Mouse (Mus musculus): ENCODE measurements at regions not wholly inside any gene's neighbourhood (a gene's known extent, or its start where the extent isn't known, plus 50 kb on each side); places are given as distances from the start of the nearest gene placed in this dataset.

GRCm38 (mm10) chr9:79044344-79044743, 429.0 kb downstream of the Cd109 start:
- DNase-seq (ENCODE audit: extremely low spot score in 1 of 2, low spot score in 1 of 2): no peak

- peak in 1 of 2 experiments; percentile 50 for DNase-seq (ENCODE audit: extremely low spot score in 1 of 2, low spot score in 1 of 2)
Observed at GRCm38 (mm10) chr9:79045314-79045713, 430.0 kb downstream of the Cd109 start.

GRCm38 (mm10) chr9:79071961-79072360, 456.6 kb downstream of the Cd109 start:
- DNase-seq (ENCODE audit: extremely low spot score in 1 of 2, low spot score in 1 of 2): no peak

GRCm38 (mm10) chr9:79109611-79110010, 494.3 kb downstream of the Cd109 start:
- DNase-seq (ENCODE audit: extremely low spot score in 1 of 2, low spot score in 1 of 2): no peak

GRCm38 (mm10) chr9:79111326-79111725, 496.0 kb downstream of the Cd109 start:
- DNase-seq (ENCODE audit: extremely low spot score in 1 of 2, low spot score in 1 of 2): no peak

- no peak for DNase-seq (ENCODE audit: extremely low spot score in 1 of 2, low spot score in 1 of 2)
Observed at GRCm38 (mm10) chr9:79140970-79141369, 525.6 kb downstream of the Cd109 start.

GRCm38 (mm10) chr9:79146004-79146403, 530.7 kb downstream of the Cd109 start:
- no peak for DNase-seq (ENCODE audit: extremely low spot score in 1 of 2, low spot score in 1 of 2)

GRCm38 (mm10) chr9:79165596-79165995, 550.2 kb downstream of the Cd109 start:
- DNase-seq (ENCODE audit: extremely low spot score in 1 of 2, low spot score in 1 of 2): no peak

GRCm38 (mm10) chr9:79173036-79173435, 545.6 kb downstream of the Col12a1 start:
- no peak for DNase-seq (ENCODE audit: extremely low spot score in 1 of 2, low spot score in 1 of 2)

- DNase-seq (ENCODE audit: extremely low spot score in 1 of 2, low spot score in 1 of 2): no peak
Observed at GRCm38 (mm10) chr9:79179954-79180353, 538.7 kb downstream of the Col12a1 start.

- no peak for DNase-seq (ENCODE audit: extremely low spot score in 1 of 2, low spot score in 1 of 2)
Observed at GRCm38 (mm10) chr9:79195420-79195819, 523.2 kb downstream of the Col12a1 start.

GRCm38 (mm10) chr9:79201755-79202154, 516.9 kb downstream of the Col12a1 start:
- no peak for DNase-seq (ENCODE audit: extremely low spot score in 1 of 2, low spot score in 1 of 2)

GRCm38 (mm10) chr9:79213364-79213763, 505.3 kb downstream of the Col12a1 start:
- DNase-seq (ENCODE audit: extremely low spot score in 1 of 2, low spot score in 1 of 2): no peak

- no peak for DNase-seq (ENCODE audit: extremely low spot score in 1 of 2, low spot score in 1 of 2)
Observed at GRCm38 (mm10) chr9:79215986-79216385, 502.6 kb downstream of the Col12a1 start.

GRCm38 (mm10) chr9:79216432-79216831, 502.2 kb downstream of the Col12a1 start:
- DNase-seq (ENCODE audit: extremely low spot score in 1 of 2, low spot score in 1 of 2): no peak

- DNase-seq (ENCODE audit: extremely low spot score in 1 of 2, low spot score in 1 of 2): no peak
Observed at GRCm38 (mm10) chr9:79233081-79233480, 485.6 kb downstream of the Col12a1 start.

GRCm38 (mm10) chr9:79233751-79234150, 484.9 kb downstream of the Col12a1 start:
- DNase-seq (ENCODE audit: extremely low spot score in 1 of 2, low spot score in 1 of 2): no peak

- DNase-seq (ENCODE audit: extremely low spot score in 1 of 2, low spot score in 1 of 2): no peak
Observed at GRCm38 (mm10) chr9:79269646-79270213, 448.9 kb downstream of the Col12a1 start.

GRCm38 (mm10) chr9:79270256-79270655, 448.4 kb downstream of the Col12a1 start:
- no peak for DNase-seq (ENCODE audit: extremely low spot score in 1 of 2, low spot score in 1 of 2)

- DNase-seq (ENCODE audit: extremely low spot score in 1 of 2, low spot score in 1 of 2): no peak
Observed at GRCm38 (mm10) chr9:79287849-79288248, 430.8 kb downstream of the Col12a1 start.

- no peak for DNase-seq (ENCODE audit: extremely low spot score in 1 of 2, low spot score in 1 of 2)
Observed at GRCm38 (mm10) chr9:79295306-79295705, 423.3 kb downstream of the Col12a1 start.

GRCm38 (mm10) chr9:79301580-79301979, 417.1 kb downstream of the Col12a1 start:
- peak in 1 of 2 experiments; percentile 13 for DNase-seq (ENCODE audit: extremely low spot score in 1 of 2, low spot score in 1 of 2)

GRCm38 (mm10) chr9:79310591-79310990, 408.0 kb downstream of the Col12a1 start:
- no peak for DNase-seq (ENCODE audit: extremely low spot score in 1 of 2, low spot score in 1 of 2)
